28 mouse cellular contexts compared by ENCODE assay signal in the genomic region with DNA sequence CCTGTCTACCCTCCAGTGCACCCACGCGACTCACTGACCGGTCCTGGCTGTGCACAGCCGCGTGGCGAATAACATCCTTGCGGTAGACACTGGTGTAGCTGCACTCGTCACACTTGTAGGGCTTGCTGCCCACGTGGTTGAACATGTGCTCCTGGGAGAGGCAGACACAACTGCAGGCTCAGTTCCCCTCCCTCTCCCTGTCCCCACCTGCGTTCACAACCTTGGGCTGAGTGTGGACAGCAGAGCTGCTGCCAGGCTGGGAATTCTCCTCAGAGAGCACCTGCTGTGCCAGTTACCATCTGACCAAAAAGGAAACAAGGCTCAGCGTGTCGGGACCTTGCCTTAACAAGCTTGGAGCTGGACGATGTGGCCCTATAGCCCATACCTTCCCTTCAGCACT. TPM values are rescaled to one million over a fixed set of nuclear protein-coding genes. Genes with fewer than 3 reads are reported as not detected.
DNase-seq lines count a peak whose midpoint lies in the region; ATAC-seq and TF ChIP-seq lines count a peak whose summit lies in the region.
"Had no signal": no experiment of that assay in that cellular context is flagged by ENCODE, and none has a peak within 500 bp of the region (broad histone marks: within the 10 kb centered on the region; RNA-seq: fewer than 3 reads in every experiment).

No protein-coding gene starts in this region.

- WGBS in intestine, embryonic 15.5 days: 90% methylated on average over 13 of the region's 13 CpGs
- WGBS in intestine, postnatal 0 days: 92% methylated on average over 13 of the region's 13 CpGs
- WGBS in stomach, embryonic 16.5 days: 92% methylated on average over 13 of the region's 13 CpGs
- WGBS in stomach, postnatal 0 days: 93% methylated on average over 13 of the region's 13 CpGs

- peaks cover 87% of the 10 kb centered on the region for H3K36me3 ChIP-seq in intestine, embryonic 15.5 days
- peaks cover 95% of the 10 kb centered on the region for H3K36me3 ChIP-seq in intestine, postnatal 0 days (ENCODE audit: control insufficient read depth, insufficient read depth)
- H3K36me3 ChIP-seq in stomach, embryonic 16.5 days (ENCODE audit: control insufficient read depth, insufficient read depth, low read length): peaks cover 50% of the 10 kb centered on the region
- peaks cover 72% of the 10 kb centered on the region for H3K36me3 ChIP-seq in stomach, postnatal 0 days (ENCODE audit: control insufficient read depth, insufficient read depth, low read length)

- no peak for DNase-seq in cerebellum, adult 9-10 months
- peak; percentile 50 to 63 for DNase-seq in cerebellum, postnatal 25 days
- no peak for DNase-seq in cerebellum, postnatal 14 days
- no peak for DNase-seq in stomach, postnatal 0 days (ENCODE audit: low spot score)
- DNase-seq: adrenal gland, adult 8-10 months; embryo, embryonic 11 days; gastrocnemius, postnatal 25 days; heart, postnatal 14 days; kidney, adult 18-20 months; kidney, postnatal 25 days; liver, embryonic 13.5 days; lung, adult 18-20 months; lung, postnatal 14 days; right cerebral cortex, postnatal 4 days had no signal

- no peak overlapping the region for H3K27ac ChIP-seq in intestine, embryonic 15.5 days
- no peak overlapping the region for H3K27ac ChIP-seq in intestine, postnatal 0 days (ENCODE audit: low read depth, low read length)
- H3K27ac ChIP-seq in stomach, embryonic 16.5 days (ENCODE audit: low read length): no peak overlapping the region
- H3K27ac ChIP-seq in stomach, postnatal 0 days (replicated peaks): no peak overlapping the region
- H3K27ac ChIP-seq: embryonic facial prominence, embryonic 12.5 days; heart, embryonic 13.5 days; hindbrain, embryonic 12.5 days; kidney, embryonic 15.5 days; limb, embryonic 12.5 days; liver, embryonic 13.5 days; midbrain, embryonic 12.5 days; neural tube, embryonic 13.5 days had no signal

- TF ChIP-seq EP300 in stomach, postnatal 0 days (optimal IDR thresholded peaks at IDR 0.05): no peak

- H3K9me3 ChIP-seq in intestine, embryonic 15.5 days: no peaks in the 10 kb centered on the region
- H3K9me3 ChIP-seq in intestine, postnatal 0 days (ENCODE audit: control insufficient read depth): no peaks in the 10 kb centered on the region
- H3K9me3 ChIP-seq in stomach, embryonic 16.5 days (replicated peaks; ENCODE audit: control insufficient read depth, low read length): 0 out of 2 replicates have a peak, but pooled peaks cover 4% of the 10 kb centered on the region
- no peaks in the 10 kb centered on the region; the same call in 1 of the 2 replicates for H3K9me3 ChIP-seq in stomach, postnatal 0 days (ENCODE audit: control insufficient read depth, low read length)
- H3K9me3 ChIP-seq: neural tube, embryonic 13.5 days had no signal

- peak; percentile 26; the same call in 1 of the 2 replicates for ATAC-seq in cerebellum, adult (ENCODE audit: insufficient number of reproducible peaks, low FRiP score, low TSS enrichment)
- peak; percentile 34 for ATAC-seq in intestine, embryonic 15.5 days
- ATAC-seq in intestine, postnatal 0 days: no peak
- ATAC-seq in stomach, embryonic 16.5 days (ENCODE audit: insufficient read depth, low FRiP score): 0 out of 2 replicates have a peak, but pooled peaks have one; percentile 23
- ATAC-seq in stomach, postnatal 0 days (ENCODE audit: low FRiP score, low TSS enrichment): no peak
- ATAC-seq: activated CD4-positive, CD25-positive, alpha-beta regulatory T cell, adult 4 months; forebrain, embryonic 14.5 days had no signal

- no peaks in the 10 kb centered on the region for H3K27me3 ChIP-seq in intestine, embryonic 15.5 days (replicated peaks)
- H3K27me3 ChIP-seq in intestine, postnatal 0 days (replicated peaks; ENCODE audit: control insufficient read depth, insufficient read depth, low read length): no peaks in the 10 kb centered on the region
- H3K27me3 ChIP-seq in stomach, embryonic 16.5 days (ENCODE audit: control insufficient read depth, insufficient read depth, low read length): no peaks in the 10 kb centered on the region
- H3K27me3 ChIP-seq in stomach, postnatal 0 days (ENCODE audit: control insufficient read depth, insufficient read depth, low read length): no peaks in the 10 kb centered on the region
- H3K27me3 ChIP-seq: CH12.LX; embryonic facial prominence, embryonic 12.5 days; heart, embryonic 13.5 days; kidney, embryonic 15.5 days; limb, embryonic 12.5 days; liver, embryonic 13.5 days; midbrain, embryonic 12.5 days; neural tube, embryonic 13.5 days had no signal

- no peak overlapping the region for H3K4me3 ChIP-seq in intestine, embryonic 15.5 days (replicated peaks)
- no peak overlapping the region for H3K4me3 ChIP-seq in intestine, postnatal 0 days (ENCODE audit: low read depth, low read length)
- no peak overlapping the region for H3K4me3 ChIP-seq in stomach, embryonic 16.5 days (replicated peaks; ENCODE audit: low read length)
- H3K4me3 ChIP-seq in stomach, postnatal 0 days (ENCODE audit: low read depth, low read length): no peak overlapping the region
- H3K4me3 ChIP-seq: embryonic facial prominence, embryonic 12.5 days; heart, embryonic 13.5 days; hindbrain, embryonic 12.5 days; kidney, embryonic 15.5 days; limb, embryonic 12.5 days; liver, embryonic 13.5 days; midbrain, embryonic 12.5 days; neural tube, embryonic 13.5 days had no signal

- TF ChIP-seq CTCF in intestine, postnatal 0 days (IDR thresholded peaks at IDR 0.05; ENCODE audit: low read depth): no peak
- no peak for TF ChIP-seq CTCF in stomach, postnatal 0 days (IDR thresholded peaks at IDR 0.05; ENCODE audit: low read depth)

- H3K4me1 ChIP-seq in intestine, embryonic 15.5 days (replicated peaks): no peaks in the 10 kb centered on the region
- H3K4me1 ChIP-seq in intestine, postnatal 0 days (replicated peaks; ENCODE audit: control insufficient read depth, insufficient read depth, low read length): no peaks in the 10 kb centered on the region
- H3K4me1 ChIP-seq in stomach, embryonic 16.5 days (ENCODE audit: control insufficient read depth, insufficient read depth, low read length): no peaks in the 10 kb centered on the region
- H3K4me1 ChIP-seq in stomach, postnatal 0 days (replicated peaks; ENCODE audit: control insufficient read depth, insufficient read depth): no peaks in the 10 kb centered on the region
- H3K4me1 ChIP-seq: embryonic facial prominence, embryonic 12.5 days; heart, embryonic 13.5 days; hindbrain, embryonic 12.5 days; kidney, embryonic 15.5 days; limb, embryonic 12.5 days; midbrain, embryonic 12.5 days; neural tube, embryonic 13.5 days had no signal

- H3K4me2 ChIP-seq in intestine, embryonic 15.5 days (replicated peaks): no peak overlapping the region
- H3K4me2 ChIP-seq in intestine, postnatal 0 days (replicated peaks; ENCODE audit: low read depth): no peak overlapping the region
- no peak overlapping the region for H3K4me2 ChIP-seq in stomach, embryonic 16.5 days (ENCODE audit: low read depth, low read length)
- no peak overlapping the region for H3K4me2 ChIP-seq in stomach, postnatal 0 days (replicated peaks; ENCODE audit: low read depth)
- H3K4me2 ChIP-seq: embryonic facial prominence, embryonic 12.5 days; heart, embryonic 13.5 days; hindbrain, embryonic 12.5 days; kidney, embryonic 15.5 days; limb, embryonic 12.5 days; liver, embryonic 13.5 days; midbrain, embryonic 12.5 days; neural tube, embryonic 13.5 days had no signal

- no peak overlapping the region for H3K9ac ChIP-seq in intestine, embryonic 15.5 days
- no peak overlapping the region for H3K9ac ChIP-seq in intestine, postnatal 0 days (ENCODE audit: low read depth, low read length)
- no peak overlapping the region for H3K9ac ChIP-seq in stomach, embryonic 16.5 days (ENCODE audit: low read length)
- no peak overlapping the region for H3K9ac ChIP-seq in stomach, postnatal 0 days (ENCODE audit: low read length)
- H3K9ac ChIP-seq: embryonic facial prominence, embryonic 12.5 days; heart, embryonic 13.5 days; hindbrain, embryonic 12.5 days; kidney, embryonic 15.5 days; limb, embryonic 12.5 days; liver, embryonic 13.5 days; midbrain, embryonic 12.5 days; neural tube, embryonic 13.5 days had no signal

RNA-seq across cellular contexts. Expression of a gene that starts 10.2 kb away (rescaled TPM):
- polyA plus RNA-seq in intestine, embryonic 15.5 days (2015; fragmentation: Nextera tagmentation; extraction: Ambion mirVana): 10.7 and 11.3 TPM in 2 replicates
- polyA plus RNA-seq in intestine, postnatal 0 days (2015; fragmentation: Nextera tagmentation; extraction: Ambion mirVana): 3.6 and 3.8 TPM in 2 replicates
- 11.3 and 12.4 TPM in 2 replicates for polyA plus RNA-seq in stomach, embryonic 16.5 days (2015; fragmentation: Nextera tagmentation; extraction: Ambion mirVana)
- 3.7 and 4.3 TPM in 2 replicates for polyA plus RNA-seq in stomach, postnatal 0 days (2015; fragmentation: Nextera tagmentation; extraction: Ambion mirVana)

RNA-seq across cellular contexts. Expression of a gene that starts 22.3 kb away (rescaled TPM):
- 63.6 and 65.5 TPM in 2 replicates for polyA plus RNA-seq in intestine, embryonic 15.5 days (2015; fragmentation: Nextera tagmentation; extraction: Ambion mirVana)
- 43.2 and 44.0 TPM in 2 replicates for polyA plus RNA-seq in intestine, postnatal 0 days (2015; fragmentation: Nextera tagmentation; extraction: Ambion mirVana)
- polyA plus RNA-seq in stomach, embryonic 16.5 days (2015; fragmentation: Nextera tagmentation; extraction: Ambion mirVana): 58.6 and 69.6 TPM in 2 replicates
- 49.2 and 51.4 TPM in 2 replicates for polyA plus RNA-seq in stomach, postnatal 0 days (2015; fragmentation: Nextera tagmentation; extraction: Ambion mirVana)

RNA-seq across cellular contexts. Expression of a gene that starts 39.2 kb away (rescaled TPM):
- 4.9 and 5.2 TPM in 2 replicates for polyA plus RNA-seq in intestine, embryonic 15.5 days (2015; fragmentation: Nextera tagmentation; extraction: Ambion mirVana)
- 9.6 and 9.8 TPM in 2 replicates for polyA plus RNA-seq in intestine, postnatal 0 days (2015; fragmentation: Nextera tagmentation; extraction: Ambion mirVana)
- polyA plus RNA-seq in stomach, embryonic 16.5 days (2015; fragmentation: Nextera tagmentation; extraction: Ambion mirVana): 5.4 and 5.5 TPM in 2 replicates
- polyA plus RNA-seq in stomach, postnatal 0 days (2015; fragmentation: Nextera tagmentation; extraction: Ambion mirVana): 0.87 and 1.1 TPM in 2 replicates

RNA-seq across cellular contexts. Expression of a gene that starts 43.9 kb away (rescaled TPM):
- 28.7 and 29.5 TPM in 2 replicates for polyA plus RNA-seq in intestine, embryonic 15.5 days (2015; fragmentation: Nextera tagmentation; extraction: Ambion mirVana)
- 14.5 and 16.2 TPM in 2 replicates for polyA plus RNA-seq in intestine, postnatal 0 days (2015; fragmentation: Nextera tagmentation; extraction: Ambion mirVana)
- 60.1 and 76.5 TPM in 2 replicates for polyA plus RNA-seq in stomach, embryonic 16.5 days (2015; fragmentation: Nextera tagmentation; extraction: Ambion mirVana)
- polyA plus RNA-seq in stomach, postnatal 0 days (2015; fragmentation: Nextera tagmentation; extraction: Ambion mirVana): 42.7 and 44.2 TPM in 2 replicates

RNA-seq across cellular contexts. Expression of a gene that starts 59.2 kb away (rescaled TPM):
- 0.80 and 0.97 TPM in 2 replicates for polyA plus RNA-seq in intestine, embryonic 15.5 days (2015; fragmentation: Nextera tagmentation; extraction: Ambion mirVana)
- polyA plus RNA-seq in intestine, postnatal 0 days (2015; fragmentation: Nextera tagmentation; extraction: Ambion mirVana): 0.09 and 0.47 TPM in 2 replicates
- 0.26 and 0.46 TPM in 2 replicates for polyA plus RNA-seq in stomach, embryonic 16.5 days (2015; fragmentation: Nextera tagmentation; extraction: Ambion mirVana)
- polyA plus RNA-seq in stomach, postnatal 0 days (2015; fragmentation: Nextera tagmentation; extraction: Ambion mirVana): 0.12 and 0.21 TPM in 2 replicates

Comparison
In these comparisons a context has a peak if more than half of its experiments do, and no peak if none do; other contexts are left out.
1. ATAC-seq: peak in cerebellum, adult (single experiment), intestine, embryonic 15.5 days (single experiment) and stomach, embryonic 16.5 days (single experiment); none in intestine, postnatal 0 days (single experiment) and stomach, postnatal 0 days (single experiment).
2. DNase-seq: peak in cerebellum, postnatal 25 days (2 of 2); none in cerebellum, adult 9-10 months (single experiment), cerebellum, postnatal 14 days (0 of 2) and stomach, postnatal 0 days (single experiment).